Mouse (Mus musculus) spleen, adult 18-20 months (tissue): Measurements from ENCODE around the gene Itga6.

Experiments used
- DNase-seq, 2 experiments: peaks; one replicate each; pipeline ENCODE4 v3.0.0; 2022; ENCODE audit warnings: mixed read lengths in 2 of 2

Itga6 gene

DNA sequence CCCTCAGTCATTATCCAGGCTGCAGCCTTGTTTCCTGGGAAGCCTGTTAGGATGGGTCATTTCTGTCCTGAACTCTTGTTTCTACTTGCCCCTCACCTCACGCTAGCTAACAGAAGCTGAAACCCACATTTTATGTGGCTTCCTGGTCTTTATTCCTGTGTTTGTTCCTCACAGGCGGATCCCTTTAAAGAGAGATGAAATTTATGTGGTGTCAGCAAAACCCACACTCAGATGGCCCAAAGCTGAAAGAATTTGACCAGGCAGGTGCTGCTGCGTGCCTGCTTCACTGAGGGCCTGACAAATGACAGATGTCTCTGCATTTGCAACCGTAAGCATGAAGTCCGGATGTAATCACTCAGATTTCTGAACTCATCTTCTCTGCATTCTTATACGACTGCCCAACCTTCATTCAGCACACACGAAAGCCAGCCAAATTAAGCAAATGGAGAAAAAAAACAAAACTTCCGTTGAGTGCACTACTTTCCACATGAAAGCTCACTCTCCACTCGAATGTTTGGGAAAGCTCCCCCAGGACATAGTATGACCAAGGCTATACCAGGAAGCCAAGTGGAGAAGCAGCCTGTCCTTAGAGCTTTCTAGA, 10.5 kb upstream of the Itga6 start:
- no peak for DNase-seq

DNA sequence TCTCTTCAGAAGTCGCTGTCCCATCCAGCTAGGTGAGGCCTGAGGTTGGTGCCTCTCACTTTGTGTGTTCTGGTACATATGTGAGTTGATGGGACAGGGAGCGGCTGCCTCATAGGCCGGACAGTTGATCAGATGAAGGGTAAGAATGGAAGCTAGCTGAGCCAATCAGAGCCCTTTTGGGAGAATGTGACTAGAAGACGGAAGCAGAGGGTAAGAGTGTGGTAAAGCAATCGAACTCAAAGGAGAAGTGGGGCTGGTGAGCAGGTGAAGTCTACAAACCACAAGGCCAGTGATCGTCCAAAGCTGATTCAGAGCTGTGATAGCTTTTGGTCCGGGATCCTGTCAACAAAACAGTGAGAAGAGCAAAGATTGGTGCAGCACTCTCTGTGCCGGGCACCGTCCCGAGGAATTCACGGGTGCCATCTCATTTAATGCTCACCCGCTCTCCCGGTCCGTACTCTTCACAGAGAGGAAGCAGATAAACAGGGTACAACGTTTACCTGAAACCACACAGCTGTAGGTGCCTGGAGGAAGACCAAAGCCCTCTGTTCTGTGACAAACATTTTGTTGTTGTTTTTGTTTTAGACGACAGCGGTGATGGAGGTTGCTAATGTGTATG, 9.8 kb upstream of the Itga6 start:
- DNase-seq, result no peak

DNA sequence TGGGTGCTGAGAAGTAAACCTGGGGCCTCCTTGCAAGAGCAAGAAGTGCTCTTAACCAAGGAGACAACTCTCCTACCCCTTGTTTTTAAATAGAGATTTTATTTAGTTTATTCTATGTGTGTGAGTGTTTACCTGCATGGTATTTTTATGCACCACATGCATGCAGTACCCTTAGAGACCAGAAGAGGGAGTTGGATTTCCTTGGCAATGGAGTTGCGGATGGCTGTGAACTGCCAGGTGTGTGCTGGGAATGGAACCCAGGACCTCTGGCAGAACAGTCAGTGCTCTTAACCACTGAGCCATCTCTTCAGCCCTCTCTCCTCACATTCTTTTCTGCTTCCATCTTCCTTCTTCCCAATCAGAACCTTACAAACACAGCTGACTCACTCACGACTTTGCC, 9.2 kb upstream of the Itga6 start:
- DNase-seq, result no peak

DNA sequence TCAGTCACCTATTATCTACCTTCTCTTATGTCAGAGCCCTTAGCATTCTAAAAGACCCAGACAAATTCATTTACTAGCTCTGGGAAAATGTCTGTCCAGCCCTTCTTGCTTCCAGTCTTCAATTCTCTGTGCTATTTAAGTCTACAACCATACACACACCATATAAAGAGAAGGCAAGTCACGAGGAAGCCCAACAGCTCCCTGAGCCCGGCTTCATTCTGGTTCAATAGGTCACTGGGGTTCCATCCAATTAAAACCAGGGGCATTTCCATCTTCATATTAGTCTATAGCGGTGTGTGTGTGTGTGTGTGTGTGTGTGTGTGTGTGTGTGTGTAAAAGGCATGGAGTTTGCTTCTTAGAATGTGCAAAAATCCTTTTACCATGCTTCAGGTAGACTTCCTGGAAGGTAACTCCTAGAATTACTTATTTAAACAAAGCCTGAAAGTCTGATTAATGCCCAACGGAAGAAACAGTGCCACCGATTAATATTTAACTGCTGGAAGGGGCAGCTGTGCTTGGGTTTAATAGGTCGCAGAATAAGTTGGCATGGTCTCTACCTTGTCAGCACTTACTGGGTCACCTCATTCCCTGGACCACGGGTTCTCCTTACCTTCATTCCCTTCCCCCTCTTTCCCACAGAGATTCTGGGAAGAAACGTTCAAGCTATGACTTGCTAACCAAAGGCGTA, 6.1 kb upstream of the Itga6 start:
- DNase-seq, result no peak

DNA sequence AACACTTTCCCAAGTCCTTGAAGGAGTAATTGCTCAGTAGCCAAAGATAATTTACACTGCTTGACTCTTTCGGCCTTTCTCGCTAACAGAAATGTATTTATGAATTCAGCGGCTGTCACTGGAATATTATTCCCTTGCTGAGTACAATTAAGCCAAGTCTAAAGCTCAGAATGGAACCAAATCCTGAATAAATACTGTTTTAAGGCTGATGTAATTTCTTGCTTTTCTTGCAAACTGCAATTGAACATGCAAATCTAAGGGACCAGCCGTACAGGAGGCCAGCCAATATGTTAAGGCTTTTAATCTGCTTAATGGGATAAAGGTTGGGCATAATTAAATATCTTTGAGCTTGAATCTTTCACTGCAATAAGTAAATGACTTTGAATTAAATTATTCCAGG, 2.9 kb upstream of the Itga6 start:
- no peak for DNase-seq

DNA sequence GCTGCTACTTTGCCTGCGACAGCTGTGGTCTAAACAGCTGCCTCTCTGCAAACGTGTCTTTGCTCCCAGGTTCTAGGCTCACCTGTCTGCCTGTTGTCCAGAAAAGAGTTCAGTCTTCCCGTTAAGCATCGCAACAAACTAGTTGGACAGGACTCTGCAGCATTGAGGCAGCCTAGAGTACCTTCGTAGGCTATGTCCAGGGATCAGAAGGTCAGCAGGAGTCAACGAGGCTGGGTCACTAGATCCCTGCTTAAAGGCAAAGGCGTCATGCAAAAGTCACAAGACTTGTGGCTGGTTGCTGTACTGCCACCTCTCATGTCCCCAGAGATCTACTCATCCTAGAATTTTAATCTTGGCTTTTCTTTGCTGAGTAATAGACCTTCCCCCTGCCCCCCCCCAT, 2.0 kb upstream of the Itga6 start:
- DNase-seq, result no peak

DNA sequence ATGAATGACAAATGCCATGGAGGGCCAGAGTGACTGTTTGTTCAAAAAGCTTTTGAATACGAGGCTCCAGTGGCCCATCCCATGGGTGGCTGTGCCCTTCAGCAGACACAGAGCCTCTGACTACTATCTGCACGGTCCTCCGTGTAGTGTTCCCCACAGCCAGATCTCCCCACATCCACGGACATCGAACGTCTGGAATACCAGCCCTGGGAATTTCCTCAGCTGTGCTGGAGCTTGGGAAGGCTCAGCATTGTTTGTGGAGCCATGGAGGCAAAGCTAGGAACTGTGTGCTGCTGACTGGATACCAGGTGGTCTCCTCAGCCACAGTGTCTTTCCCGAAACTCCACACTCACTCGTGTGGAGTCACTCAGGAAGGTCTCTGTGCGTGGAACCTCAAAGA, 1.1 kb upstream of the Itga6 start:
- no peak for DNase-seq

DNA sequence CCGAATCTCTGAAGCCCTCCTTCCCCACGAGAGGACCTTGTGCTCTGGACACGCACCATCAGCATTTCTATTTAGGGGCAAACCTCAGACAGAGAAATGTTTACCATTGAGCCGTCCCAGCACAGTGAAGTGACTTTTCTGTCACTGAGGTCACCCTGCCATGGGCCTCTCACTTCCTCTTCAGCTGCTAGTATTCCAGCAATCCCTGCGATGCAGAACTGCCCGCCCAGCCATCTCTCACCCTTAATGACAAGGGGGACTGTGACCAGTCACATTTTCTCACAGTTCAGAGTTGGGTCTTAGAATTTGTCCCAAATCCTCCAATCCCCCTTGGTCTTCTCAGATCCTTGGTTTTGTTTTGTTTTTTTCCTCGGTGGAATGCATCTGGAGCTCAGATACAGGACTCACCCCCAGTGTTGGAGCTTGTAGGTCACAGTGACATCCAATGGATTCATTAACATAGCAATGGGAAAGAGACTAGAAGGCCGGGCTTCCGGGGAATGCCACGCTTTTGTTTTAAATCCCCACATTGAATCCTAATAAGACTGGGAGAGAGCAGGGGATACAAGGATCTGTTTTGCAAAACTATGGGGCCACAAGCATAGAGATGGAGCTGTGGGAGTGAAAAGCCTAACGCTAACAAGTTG, 432 bp upstream of the Itga6 start:
- no peak for DNase-seq

DNA sequence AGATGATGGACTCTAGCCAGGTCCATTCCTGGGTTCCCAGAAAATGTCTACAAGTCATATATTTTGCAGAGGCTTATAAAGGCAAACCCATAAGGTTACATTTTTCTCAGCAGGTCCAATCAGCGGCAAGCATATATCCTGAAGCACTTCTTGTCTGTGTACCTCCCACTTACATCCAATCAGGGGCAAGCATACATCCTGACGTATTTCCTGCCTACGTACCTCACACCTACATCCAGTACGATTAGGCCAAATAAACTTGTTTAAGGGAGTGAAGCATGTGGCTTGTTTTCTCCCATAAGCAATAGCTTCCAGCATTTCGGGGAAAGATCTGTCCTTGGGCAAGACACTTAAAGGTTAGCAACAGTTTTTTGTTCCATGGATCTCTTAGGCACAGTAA, 3.0 kb downstream of the Itga6 start:
- DNase-seq, result no peak

DNA sequence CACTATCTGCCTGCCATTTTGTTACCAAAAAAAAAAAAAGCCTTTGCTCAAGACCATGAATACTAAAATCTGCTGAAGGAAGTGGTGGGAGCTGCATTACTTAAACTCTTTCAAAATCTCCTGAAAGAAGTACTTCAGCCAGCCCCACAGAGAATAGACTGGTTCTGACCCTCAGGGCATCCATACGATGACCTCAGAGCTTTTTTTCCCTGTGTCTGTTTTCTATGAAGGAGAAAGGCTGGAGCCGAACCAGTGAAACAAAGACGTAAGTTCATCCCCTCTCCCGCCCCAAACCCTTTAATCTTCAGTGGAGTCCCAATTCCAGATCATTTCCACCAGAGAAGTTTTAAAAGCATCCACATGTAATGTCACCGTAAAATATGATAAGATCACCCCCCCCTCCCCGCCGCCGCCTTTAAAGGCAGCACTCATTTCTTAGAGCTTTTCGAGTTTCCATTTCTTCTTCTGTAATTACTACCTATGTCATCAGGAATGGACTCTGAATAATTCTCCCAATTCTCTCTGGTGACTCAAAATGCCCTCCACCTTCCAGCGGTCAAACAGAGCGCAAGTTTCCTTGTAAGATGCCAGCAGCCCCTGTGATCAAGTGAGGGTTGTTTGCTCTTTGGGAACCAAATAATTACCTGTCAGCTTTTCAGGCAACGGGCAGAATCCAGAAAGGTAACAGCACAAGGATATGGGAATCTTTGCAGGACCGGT, 4.1 kb downstream of the Itga6 start:
- DNase-seq, result no peak

DNA sequence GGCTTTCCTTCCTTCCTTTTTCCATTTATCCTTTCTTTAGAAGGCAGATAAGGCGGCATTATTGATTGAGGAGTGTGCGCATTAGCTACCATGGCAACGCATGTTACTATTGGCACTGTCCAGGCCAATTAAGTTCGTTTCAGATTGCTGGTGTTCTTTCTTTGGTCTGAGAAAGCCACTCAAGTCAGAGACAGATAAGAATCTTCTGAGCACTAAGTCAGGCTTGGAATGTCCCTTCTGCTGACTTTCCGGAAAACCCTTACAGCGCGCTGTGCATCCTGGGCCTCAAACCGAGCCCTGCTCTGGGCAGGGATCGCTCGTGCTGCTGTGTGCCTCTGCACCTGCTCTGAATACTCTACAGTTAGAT, 4.7 kb downstream of the Itga6 start:
- no peak for DNase-seq

DNA sequence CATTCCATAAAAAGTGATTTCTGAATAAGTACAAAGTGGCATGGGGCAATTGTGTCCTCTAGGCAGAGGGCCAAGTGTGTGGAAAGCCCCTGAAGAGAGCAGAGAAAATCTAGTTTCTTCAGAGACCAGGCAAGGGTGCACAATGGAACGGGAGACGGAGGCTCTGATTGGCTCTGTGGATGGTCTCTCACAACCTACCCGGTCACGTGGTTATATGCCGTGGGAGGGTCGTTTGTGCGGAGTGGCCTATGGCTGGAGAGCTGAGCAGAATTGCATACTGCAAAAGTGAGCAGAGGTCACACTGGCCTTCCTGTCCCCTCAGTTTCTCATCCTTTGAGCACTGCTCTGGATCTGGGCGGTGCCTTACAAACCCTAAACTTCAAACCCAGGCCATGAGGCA, 5.9 kb downstream of the Itga6 start:
- no peak for DNase-seq

DNA sequence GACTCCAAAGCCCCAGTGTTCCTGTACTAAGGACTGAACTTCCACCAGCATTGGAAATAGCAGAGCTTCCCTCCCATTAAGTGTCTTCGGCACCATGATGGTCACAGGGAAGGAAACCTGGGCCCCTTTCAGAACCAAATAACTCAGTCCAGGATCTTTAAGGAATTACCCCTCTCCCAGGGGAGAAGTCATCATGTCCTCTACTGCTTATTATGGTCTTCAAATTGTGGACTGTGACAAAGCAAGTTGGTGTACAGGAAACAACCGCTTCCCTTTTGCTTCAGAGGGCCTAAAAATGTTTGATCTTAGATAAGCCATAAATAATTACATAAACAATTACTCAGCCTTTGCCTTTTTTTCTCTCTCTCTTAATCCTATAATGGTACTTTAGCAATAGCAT, 6.4 kb downstream of the Itga6 start:
- DNase-seq, result no peak

DNA sequence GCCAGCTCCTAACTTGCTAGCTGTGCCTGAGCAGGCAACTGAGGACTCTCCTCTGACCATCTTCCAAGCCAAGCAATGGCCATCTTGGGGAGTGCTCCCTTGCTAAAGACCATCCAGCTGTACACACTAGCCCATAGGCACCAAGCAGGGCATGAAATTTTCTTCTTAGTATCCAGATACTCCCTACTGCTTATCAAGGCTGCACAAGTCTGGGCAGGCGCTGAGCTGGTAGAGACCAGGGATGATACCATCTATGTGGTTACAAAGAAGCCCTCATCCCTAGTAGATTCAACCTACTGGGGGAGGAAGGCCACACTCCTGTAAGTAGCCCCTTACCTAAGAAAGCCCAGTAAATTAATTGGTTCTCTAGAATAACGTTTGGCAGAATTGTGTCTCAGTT, 7.0 kb downstream of the Itga6 start:
- no peak for DNase-seq

DNA sequence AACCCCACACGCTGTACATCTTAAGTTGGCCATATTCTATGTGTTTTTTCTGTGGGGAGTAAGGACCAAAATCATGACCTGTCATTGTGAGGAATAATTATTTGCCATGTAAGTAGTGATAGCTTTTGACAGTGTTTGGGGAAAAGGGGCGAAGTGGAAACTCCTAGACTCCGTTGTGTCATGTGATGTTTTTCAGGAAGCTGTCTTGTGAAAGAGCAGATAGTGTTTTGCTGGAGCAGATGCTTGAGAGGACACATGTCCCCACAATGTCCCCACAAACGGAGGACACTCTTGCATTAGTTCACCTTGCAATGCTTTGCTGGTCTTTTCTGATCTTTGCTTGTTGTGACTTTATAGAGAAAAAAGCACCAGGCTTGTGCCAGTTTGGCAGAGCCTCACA, 7.7 kb downstream of the Itga6 start:
- DNase-seq, result no peak

DNA sequence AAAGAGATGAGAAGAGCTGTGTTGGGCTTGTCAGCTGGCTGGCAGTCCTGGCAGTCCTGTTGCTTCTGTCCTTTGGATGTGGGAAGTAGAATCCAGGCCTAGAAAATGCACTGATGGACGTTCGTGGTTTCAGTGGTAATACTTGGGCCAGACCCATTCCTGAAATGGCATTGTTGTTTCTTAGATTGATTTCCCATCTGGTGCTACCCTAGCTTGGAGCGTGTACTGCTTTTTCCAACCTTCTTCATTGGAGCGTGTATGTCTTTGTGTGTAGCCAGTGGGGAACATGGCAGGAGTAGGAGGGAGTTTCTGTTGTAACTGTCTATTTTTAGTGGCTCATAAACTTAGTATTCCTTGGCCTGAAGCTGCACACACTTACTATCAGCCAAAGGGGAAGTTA, 10.3 kb downstream of the Itga6 start:
- DNase-seq, result no peak

DNA sequence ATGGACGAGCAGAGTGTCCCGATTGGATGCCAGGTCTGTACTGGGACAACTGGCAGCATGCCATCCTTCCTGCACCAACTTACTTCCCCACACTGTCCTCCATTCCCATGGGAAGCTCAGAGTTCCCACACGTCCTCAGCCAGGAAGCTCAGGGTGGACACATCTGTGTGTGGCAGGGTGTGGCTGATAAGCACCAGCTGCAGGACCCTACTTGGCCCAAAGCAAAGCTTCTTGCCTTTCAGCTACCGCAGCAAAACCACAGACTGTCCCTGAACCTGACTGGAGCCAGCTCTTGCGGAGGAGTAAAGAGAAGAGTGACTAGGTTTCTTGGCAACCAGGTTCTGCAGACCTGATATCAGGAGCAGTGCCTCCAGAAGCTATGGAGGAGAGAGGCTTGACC, 11.7 kb downstream of the Itga6 start:
- no peak for DNase-seq

DNA sequence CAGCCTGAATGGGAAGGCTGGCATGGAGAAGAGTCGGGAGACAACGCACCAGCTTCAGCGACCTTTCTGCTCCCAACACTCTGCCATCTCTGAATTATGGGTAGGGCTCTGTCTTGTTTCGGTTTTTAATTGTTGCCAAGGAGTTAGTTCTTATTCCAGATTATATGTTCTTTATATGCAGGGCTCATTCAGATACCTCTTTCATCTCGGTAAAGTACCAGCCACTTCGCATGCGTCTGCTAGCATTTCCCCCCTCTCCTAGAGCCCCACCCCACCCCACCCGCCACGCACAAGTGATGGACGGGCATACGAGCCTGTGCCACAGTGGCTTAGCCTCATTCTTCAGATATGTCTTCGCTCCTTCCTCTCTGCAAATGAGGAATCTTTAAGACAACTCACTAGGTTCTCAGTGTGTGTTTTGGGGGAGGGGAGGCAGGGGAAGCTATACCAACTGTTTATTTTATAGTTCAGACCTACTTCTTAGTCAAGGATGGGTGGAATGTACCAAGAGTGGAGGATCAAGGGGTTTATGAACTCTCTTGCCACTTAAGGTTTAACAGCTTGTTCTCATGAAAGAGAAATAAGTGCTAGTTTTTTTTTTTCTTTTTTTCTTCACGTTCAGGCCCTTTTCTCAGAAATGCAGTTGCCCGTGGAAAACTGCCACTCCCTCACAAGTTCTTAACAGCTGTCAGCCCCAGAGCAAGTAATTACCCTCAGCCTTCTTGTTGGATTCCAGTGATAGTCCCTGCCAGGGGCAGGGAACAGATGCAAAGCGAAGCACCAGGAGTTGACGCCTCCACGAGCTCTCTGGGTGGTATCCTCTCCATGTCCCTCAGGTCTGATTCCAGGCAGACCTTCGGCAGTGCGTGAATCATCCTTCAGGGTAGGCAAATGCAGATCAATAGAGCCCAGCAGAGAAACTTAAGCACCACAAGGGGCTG, 13.4 kb downstream of the Itga6 start:
- no peak for DNase-seq

DNA sequence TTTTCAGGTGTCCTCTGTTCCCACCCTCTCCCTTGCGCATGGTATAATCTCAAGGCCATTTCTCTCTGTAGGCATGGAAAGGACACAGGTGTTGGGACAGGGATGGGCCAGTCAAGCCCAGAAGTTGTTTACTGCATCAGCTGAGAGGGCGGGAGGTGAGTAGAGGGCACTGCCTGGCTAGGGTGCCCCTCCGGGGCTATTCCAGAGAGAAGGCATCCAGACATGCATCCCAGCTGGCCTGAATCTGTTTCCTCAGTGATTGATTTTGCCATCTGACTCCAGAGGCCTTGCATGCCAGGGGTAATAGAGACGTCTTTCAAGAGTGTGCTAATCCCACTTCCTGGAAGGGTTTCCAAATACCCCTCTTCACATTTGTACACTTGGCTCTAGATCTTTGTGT, 14.7 kb downstream of the Itga6 start:
- no peak for DNase-seq

DNA sequence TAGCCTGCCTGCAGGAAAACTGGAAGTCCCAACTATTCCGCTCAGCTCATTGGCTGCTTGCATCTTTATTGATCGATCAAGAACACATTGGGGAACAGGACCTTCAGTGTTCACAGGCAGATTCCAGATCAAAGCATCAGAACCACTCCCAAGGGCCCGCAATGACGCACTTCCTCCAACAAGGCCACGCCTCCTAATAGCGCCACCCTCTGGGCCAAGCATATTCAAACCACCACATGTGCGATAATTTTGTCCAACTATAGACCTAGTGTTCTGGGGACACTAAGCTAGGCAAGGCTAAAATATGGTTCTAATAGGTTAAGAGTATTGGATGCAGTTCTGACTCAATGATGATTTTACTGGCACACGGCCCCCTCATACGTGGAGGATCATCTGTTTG, 15.7 kb downstream of the Itga6 start:
- no peak for DNase-seq

DNA sequence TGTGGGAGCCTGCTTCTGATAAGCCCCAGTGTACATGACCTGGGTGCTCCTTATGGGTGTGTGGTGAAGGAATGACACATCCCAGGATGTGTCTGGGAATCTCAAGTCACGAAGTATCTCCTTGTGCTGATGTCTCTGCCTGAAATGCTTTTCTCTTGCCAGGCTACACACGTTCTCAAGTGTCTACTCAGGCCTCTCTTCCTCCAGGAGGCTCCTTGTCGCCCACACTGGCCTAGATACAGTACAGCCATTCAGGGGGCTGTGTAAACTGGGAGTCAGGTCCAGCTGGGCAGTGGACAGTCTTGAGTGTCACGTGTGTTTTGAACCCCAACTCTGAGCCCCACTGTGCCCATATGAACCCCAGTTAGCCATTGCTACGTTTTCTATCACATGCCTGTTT, 19.1 kb downstream of the Itga6 start:
- no peak for DNase-seq

DNA sequence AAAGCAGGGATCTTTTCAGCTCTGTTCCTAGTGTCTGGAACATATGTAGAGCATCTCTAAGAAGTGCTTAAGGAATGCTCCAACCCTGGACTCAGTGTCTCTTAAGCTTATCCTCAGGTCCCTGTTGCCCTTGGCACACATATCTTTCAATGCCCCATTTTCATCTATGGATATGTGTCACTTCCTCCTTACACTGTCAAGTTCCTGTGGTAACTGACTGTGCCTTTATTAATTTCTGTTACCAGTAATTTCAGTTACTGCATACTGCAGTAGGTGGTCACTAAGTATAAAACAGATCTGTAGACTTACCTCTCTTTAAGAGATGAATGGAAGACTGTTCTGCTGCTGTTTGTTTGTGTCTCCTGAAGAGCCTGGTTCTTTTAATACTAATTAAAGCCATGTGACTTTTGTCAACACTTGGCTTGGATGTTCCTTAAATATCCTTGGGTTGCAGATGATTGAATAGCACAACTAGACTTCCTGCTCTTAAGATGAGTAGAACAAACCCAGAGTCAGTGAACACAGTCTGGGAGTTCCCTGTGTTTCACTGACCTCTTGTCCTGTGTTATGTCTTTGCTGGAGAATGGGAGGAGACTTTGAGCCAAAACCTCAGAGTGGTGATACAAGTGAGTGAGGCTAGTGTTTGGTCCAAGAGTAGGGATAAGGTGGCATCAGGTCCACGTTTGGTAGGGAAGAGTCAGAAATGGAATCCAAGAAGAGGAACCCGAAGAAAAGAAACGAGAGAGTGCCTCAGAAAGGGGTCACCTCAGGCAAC, 19.7 kb downstream of the Itga6 start:
- no peak for DNase-seq
